Mouse (Mus musculus): Measurements from ENCODE around the gene Spink2.
A peak's percentile ranks its signal among the peaks of the same experiment; 100 is the strongest.
"Not testable (repeated sequence)": the region's sequence is repeated elsewhere in the genome, so short reads cannot be mapped to it uniquely, and the experiment has no call there.

Gene Spink2

DNA sequence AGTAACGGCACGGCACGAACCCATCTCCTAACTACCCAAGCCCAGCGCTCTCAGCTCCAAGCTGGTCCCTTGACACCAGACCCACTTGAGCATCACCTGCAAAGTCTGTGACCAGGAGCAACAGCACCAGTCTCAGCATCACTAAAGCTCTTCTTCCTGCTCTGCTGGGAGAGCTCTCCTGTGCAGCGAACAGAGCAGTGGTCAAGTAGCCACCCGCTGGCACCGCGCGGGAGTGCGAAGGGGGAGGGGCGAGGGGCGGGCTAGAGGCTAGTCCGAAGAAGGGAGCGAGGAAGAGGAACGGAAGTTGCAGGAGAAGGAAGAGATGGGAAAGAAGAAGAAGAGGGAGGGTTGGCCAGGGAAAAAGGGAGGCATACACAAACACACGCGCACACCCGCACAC, at the start of gene Spink2:
Gene Spink2 (minus strand): TSS at position 236 of the 400 bp plus-strand sequence.
- no peak for DNase-seq (ENCODE audit: low read depth in 2 of 2, low spot score in 2 of 2)

GRCm38 (mm10) chr5:77260141-77260540, 48.9 kb upstream of the Spink2 start:
- DNase-seq (ENCODE audit: low read depth in 2 of 2, low spot score in 2 of 2): no peak

- DNase-seq (ENCODE audit: low read depth in 2 of 2, low spot score in 2 of 2): no peak
These were observed 48.0 kb upstream of the Spink2 start for GRCm38 (mm10) chr5:77259315-77259714.

GRCm38 (mm10) chr5:77257603-77258002, 46.3 kb upstream of the Spink2 start:
- DNase-seq (ENCODE audit: low read depth in 2 of 2, low spot score in 2 of 2): no peak

DNA sequence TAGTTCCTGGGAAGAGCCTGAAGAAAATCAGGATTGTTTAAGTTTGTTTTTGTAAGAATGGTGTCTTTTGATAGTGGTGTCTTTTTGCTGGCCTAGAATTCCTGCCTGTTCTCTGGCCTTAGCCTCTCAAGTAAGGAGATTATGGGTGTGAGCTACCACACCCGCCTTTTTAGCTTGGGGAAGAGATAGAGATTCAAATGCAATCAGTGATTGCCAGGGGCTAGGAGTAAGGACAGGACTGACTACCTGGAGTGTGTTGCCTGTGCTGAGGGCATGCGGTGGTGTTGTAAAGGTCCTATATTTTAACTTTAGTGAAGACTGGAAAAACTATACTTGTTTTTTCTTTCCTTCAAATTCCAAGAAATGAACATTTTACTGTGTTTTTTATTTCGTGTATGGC, 43.1 kb upstream of the Spink2 start:
- no peak for DNase-seq (ENCODE audit: low read depth in 2 of 2, low spot score in 2 of 2)

- DNase-seq (ENCODE audit: low read depth in 2 of 2, low spot score in 2 of 2): no peak
These were observed 41.9 kb upstream of the Spink2 start for GRCm38 (mm10) chr5:77253154-77253553.

DNA sequence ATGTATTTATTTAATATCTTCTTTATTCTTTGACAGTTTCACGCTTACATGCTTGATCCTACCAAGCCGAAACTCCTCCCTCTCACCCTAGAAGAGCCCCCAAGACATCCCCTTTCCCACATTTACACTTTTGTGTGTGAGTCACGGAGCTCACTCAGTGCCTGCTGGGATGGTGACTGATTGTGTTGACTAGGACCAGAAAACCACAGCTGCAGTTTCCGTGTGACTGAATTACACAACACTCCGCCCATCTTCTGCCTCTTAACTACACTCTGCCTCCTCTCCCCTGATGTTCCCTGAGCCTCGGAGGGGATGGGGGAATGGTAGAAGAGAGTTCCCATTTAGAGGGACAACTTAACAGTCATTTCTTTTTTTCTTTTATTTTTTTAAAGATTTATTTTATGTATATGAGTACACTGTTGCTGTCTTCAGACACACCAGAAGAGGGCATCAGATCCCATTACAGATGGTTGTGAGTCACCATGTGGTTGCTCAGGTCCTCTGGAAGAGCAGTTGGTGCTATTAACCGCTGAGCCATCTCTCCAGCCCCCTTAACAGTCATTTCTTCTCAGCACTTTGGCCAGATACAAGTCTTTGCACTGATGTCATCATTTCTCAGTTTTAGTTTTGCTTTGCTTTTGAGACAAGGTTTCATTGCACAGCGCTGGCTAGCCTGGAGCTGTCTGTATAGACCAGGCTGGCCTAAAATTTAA, 41.0 kb upstream of the Spink2 start:
- DNase-seq (ENCODE audit: low read depth in 2 of 2, low spot score in 2 of 2): no peak

GRCm38 (mm10) chr5:77251656-77252055, 40.4 kb upstream of the Spink2 start:
- DNase-seq (ENCODE audit: low read depth in 2 of 2, low spot score in 2 of 2): no peak

DNA sequence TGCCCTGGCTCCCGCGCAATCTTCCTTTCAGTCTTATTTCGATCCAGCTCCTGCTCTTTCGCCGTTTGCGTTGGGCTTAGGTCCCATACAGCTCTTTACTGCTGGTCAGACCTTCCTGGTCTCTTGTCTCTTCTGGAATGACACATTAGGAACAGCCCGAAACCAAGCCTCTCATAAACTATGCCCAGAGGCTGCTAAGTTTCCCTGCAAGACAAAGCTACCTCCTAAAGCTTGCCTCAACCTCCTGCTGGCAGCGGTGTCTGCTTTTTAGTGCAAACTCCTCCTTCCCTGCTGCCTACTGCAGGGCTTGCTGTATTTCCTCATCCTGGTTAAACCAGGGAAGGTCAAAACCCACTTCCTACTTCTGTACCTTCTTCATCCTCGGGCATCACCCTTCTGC, 38.8 kb upstream of the Spink2 start:
- DNase-seq (ENCODE audit: low read depth in 2 of 2, low spot score in 2 of 2): no peak

DNA sequence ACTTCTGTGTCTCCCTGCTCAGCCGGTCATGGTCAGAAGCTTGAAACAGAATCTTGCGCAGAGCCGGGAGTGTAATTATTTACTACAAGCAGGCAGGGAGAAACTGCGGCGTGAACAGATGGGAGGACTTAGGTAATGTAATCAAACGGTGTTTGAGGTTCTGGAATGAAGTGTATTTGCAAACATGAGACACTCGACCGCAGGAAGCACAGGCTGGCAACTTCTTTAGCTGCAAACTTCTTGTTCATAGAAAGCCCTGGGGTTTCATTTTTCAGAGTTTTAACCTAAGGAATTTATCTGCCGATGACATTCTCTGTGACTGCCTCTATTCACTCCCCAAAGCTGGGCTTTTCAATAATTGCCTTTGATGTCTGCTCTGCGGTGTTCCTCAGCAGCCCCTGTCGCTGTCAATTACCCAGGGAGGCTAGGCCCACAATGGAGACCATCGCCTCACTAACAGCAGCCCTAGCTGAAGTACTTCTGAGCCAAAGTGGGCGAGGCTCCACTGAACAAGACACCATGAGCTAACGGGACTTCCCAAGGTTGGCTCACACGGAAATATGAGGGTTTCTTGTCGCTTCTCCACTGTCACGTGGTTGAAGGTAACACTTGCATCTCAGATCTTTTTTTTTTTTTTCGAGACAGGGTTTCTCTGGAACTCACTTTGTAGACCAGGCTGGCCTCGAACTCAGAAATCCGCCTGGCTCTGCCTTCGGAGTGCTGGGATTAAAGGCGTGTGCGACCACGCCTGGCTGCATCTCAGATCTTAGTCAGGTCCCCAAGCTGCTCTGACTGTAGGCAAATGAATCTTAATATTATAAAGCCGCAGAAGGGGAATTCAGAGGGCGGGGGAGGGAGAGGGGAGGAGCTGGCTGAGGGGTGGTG, 34.8 kb upstream of the Spink2 start:
- peak; percentile 9 to 32 for DNase-seq (ENCODE audit: low read depth in 2 of 2, low spot score in 2 of 2)

GRCm38 (mm10) chr5:77245463-77245786, 34.2 kb upstream of the Spink2 start:
- DNase-seq (ENCODE audit: low read depth in 2 of 2, low spot score in 2 of 2): no peak

- no peak for DNase-seq (ENCODE audit: low read depth in 2 of 2, low spot score in 2 of 2)
These were observed 33.2 kb upstream of the Spink2 start for GRCm38 (mm10) chr5:77244331-77244987.

- DNase-seq (ENCODE audit: low read depth in 2 of 2, low spot score in 2 of 2): no peak
These were observed 25.8 kb upstream of the Spink2 start for GRCm38 (mm10) chr5:77237104-77237503.

GRCm38 (mm10) chr5:77234921-77235320, 23.6 kb upstream of the Spink2 start:
- no peak for DNase-seq (ENCODE audit: low read depth in 2 of 2, low spot score in 2 of 2)

DNA sequence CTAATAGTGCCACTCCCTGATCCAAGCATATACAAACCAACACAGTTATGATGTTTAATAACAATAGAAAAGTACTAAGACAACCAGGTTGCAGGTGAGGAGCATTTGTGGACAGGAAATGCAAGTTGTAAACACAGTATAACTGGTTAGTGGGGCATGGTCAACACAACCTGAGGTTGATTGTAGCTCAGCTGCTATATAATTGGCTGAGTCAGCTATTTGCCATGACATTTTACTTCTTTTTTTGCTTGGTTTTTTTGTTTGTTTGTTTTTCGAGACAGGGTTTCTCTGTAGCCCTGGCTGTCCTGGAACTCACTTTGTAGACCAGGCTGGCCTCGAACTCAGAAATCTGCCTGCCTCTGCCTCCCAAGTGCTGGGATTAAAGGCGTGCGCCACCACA, 20.6 kb upstream of the Spink2 start:
- DNase-seq (ENCODE audit: low read depth in 2 of 2, low spot score in 2 of 2): not testable (repeated sequence)

DNA sequence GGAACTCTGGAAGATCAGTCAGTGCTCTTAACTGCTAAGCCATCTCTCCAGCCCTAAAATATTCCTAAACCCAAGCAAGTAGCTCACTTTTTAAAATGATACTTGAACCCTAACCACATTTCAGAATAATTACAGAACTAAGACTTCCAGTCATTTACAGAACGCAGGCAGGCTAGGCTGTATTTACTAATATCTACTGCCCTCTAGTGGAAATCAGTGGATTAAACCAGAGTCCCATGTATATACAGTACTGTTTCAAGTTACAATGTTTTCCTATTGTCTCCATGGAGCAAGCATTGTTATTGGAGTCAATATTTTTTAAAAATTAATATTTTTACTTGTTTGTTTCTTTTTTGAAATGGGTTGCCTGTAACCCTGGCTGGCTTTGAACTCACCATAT, 17.7 kb upstream of the Spink2 start:
- DNase-seq (ENCODE audit: low read depth in 2 of 2, low spot score in 2 of 2): no peak

DNA sequence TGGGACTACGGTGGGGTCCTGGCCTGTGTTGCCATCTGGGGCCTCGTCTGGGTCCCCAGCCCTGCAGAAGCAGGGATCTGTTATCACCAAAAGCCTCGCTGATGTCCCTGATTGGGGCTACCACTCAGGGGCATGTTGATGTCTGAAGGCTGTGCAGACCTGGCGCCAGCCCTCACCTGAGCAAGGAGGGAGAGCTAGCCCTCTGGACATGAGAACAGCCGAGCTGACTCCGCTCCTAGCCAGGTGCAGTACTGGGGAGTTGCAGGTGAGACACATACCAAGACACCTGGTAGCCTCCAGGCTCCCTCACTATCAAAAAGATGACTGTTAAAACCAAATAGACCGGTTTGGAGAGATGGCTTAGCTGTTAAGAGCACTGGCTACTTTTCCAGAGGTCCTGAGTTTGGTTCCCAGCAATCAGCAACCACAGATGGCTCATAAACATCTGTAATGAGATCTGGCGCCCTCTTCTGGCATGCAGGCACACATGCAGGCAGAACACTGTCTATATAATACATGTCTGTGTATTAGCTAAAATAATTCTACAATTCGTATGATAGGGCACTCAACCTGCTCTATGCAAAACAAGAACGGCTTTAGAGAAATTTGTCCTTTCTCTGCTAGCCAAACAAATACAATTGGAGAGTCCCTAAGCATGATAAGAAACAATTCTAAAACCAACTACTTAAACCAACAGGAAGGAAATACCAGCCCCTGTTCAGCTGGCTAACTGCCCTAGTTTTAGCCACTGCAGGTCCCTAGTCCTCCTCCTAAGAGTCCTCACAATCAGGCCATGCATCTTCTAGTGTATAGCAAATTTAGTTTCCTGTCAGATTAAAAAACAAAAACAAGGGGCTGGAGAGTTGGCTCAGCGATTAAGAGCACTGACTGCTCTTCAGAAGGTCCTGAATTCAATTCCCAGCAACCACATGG, 12.0 kb upstream of the Spink2 start:
- no peak for DNase-seq (ENCODE audit: low read depth in 2 of 2, low spot score in 2 of 2)

DNA sequence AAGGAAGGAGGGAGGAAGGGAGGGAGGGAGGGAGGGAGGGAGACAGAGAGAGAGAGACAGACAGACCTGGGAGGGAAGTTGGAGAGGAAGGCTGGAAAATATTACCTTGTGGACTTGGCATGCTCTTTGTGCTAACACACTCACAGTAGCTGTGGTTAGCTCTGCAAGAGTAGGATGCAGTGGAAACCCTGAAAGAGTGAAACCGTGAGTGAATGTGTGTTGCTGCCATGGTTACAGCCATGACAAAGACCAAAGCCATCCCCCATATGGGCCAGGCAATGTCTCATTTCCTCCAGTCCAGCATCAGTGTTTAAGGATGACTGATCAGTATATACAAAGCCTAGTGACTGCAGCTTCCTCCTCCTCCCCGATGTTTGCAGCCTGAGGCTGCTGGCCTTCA, 6.5 kb upstream of the Spink2 start:
- no peak for DNase-seq (ENCODE audit: low read depth in 2 of 2, low spot score in 2 of 2)

- DNase-seq (ENCODE audit: low read depth in 2 of 2, low spot score in 2 of 2): peak; percentile 66 to 76
These were observed 5.9 kb upstream of the Spink2 start for GRCm38 (mm10) chr5:77217211-77217610.

DNA sequence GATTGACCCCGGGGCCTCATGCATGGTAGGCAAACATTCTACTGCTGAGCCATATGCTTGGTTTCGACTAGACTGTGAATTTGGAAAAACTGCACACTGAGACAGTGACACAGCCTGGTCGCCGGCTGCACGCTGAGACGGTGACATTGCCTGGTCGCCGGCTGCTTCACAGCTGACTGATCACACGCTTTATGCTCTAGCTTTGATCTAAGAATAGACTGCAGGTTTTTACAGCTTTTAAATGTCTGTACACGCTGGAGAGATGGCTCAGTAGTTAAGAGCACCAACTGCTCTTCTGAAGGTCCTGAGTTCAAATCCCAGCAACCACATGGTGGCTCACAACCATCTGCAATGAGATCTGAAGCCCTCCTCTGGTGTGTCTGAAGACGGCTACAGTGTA, 5.1 kb downstream of the Spink2 start:
- no peak for DNase-seq (ENCODE audit: low read depth in 2 of 2, low spot score in 2 of 2)

GRCm38 (mm10) chr5:77202238-77202637, 9.0 kb downstream of the Spink2 start:
- no peak for DNase-seq (ENCODE audit: low read depth in 2 of 2, low spot score in 2 of 2)

Data from CD8-positive naive resting alpha-beta T cell, adult 2 months (primary cell).